Mouse (Mus musculus): ENCODE measurements at regions not wholly inside any gene's neighbourhood (a gene's known extent, or its start where the extent isn't known, plus 50 kb on each side); places are given as distances from the start of the nearest gene placed in this dataset.

- no peaks in the 10 kb centered on the region for H3K9me3 ChIP-seq (replicated peaks; ENCODE audit: control insufficient read depth, insufficient read depth, low read length, poor library complexity, severe bottlenecking)
- no peaks in the 10 kb centered on the region for H3K4me1 ChIP-seq (ENCODE audit: control insufficient read depth, insufficient read depth, low read length)
- TF ChIP-seq POLR2A (IDR thresholded peaks at IDR 0.05; ENCODE audit: insufficient read depth, low read length) = no peak
- TF ChIP-seq CTCF (IDR thresholded peaks at IDR 0.05; ENCODE audit: low read depth, low read length) = no peak
- H3K27me3 ChIP-seq (ENCODE audit: control insufficient read depth, insufficient read depth, low read length, poor library complexity, severe bottlenecking) = no peaks in the 10 kb centered on the region
- no peak overlapping the region for H3K4me3 ChIP-seq (ENCODE audit: low read depth, low read length)
- no peaks in the 10 kb centered on the region for H3K36me3 ChIP-seq (ENCODE audit: control insufficient read depth, insufficient read depth, low read length, poor library complexity, severe bottlenecking)
- H3K9ac ChIP-seq (ENCODE audit: low read depth, poor library complexity, severe bottlenecking) = no peak overlapping the region
- H3K27ac ChIP-seq (ENCODE audit: insufficient read depth, low read length) = no peak overlapping the region
Observed at GRCm38 (mm10) chr10:17630861-17631581, 92.0 kb upstream of the Cited2 start.

- Histone ChIP-seq H3K4me1 (ENCODE audit: control insufficient read depth, insufficient read depth, low read length) (no peaks in the 10 kb centered on the region), H3K27ac (ENCODE audit: insufficient read depth, low read length) (no peak overlapping the region), H3K4me3 (ENCODE audit: low read depth, low read length) (no peak overlapping the region), H3K9ac (ENCODE audit: low read depth, poor library complexity, severe bottlenecking) (no peak overlapping the region), H3K36me3 (ENCODE audit: control insufficient read depth, insufficient read depth, low read length, poor library complexity, severe bottlenecking) (no peaks in the 10 kb centered on the region), H3K9me3 (replicated peaks; ENCODE audit: control insufficient read depth, insufficient read depth, low read length, poor library complexity, severe bottlenecking) (no peaks in the 10 kb centered on the region), H3K27me3 (ENCODE audit: control insufficient read depth, insufficient read depth, low read length, poor library complexity, severe bottlenecking) (no peaks in the 10 kb centered on the region)
- no peak for TF ChIP-seq CTCF (IDR thresholded peaks at IDR 0.05; ENCODE audit: low read depth, low read length)
Observed at GRCm38 (mm10) chr10:17631817-17632216, 91.2 kb upstream of the Cited2 start.

- Histone ChIP-seq H3K36me3 (ENCODE audit: control insufficient read depth, insufficient read depth, low read length, poor library complexity, severe bottlenecking) (no peaks in the 10 kb centered on the region), H3K9ac (ENCODE audit: low read depth, poor library complexity, severe bottlenecking) (no peak overlapping the region), H3K9me3 (replicated peaks; ENCODE audit: control insufficient read depth, insufficient read depth, low read length, poor library complexity, severe bottlenecking) (no peaks in the 10 kb centered on the region), H3K4me3 (ENCODE audit: low read depth, low read length) (no peak overlapping the region), H3K4me1 (ENCODE audit: control insufficient read depth, insufficient read depth, low read length) (no peaks in the 10 kb centered on the region), H3K27ac (ENCODE audit: insufficient read depth, low read length) (no peak overlapping the region), H3K27me3 (ENCODE audit: control insufficient read depth, insufficient read depth, low read length, poor library complexity, severe bottlenecking) (no peaks in the 10 kb centered on the region)
- TF ChIP-seq POLR2A (IDR thresholded peaks at IDR 0.05; ENCODE audit: insufficient read depth, low read length) = no peak
- TF ChIP-seq EP300 (IDR thresholded peaks at IDR 0.05; ENCODE audit: insufficient read depth, low read depth, low read length) = no peak
- no peak for TF ChIP-seq CTCF (IDR thresholded peaks at IDR 0.05; ENCODE audit: low read depth, low read length)
Observed at GRCm38 (mm10) chr10:17632959-17633674, 89.9 kb upstream of the Cited2 start.

GRCm38 (mm10) chr10:17645363-17645762 lies 77.7 kb upstream of the Cited2 start:
- Histone ChIP-seq H3K4me1 (ENCODE audit: control insufficient read depth, insufficient read depth, low read length) (no peaks in the 10 kb centered on the region), H3K9ac (ENCODE audit: low read depth, poor library complexity, severe bottlenecking) (no peak overlapping the region), H3K4me3 (ENCODE audit: low read depth, low read length) (no peak overlapping the region), H3K36me3 (ENCODE audit: control insufficient read depth, insufficient read depth, low read length, poor library complexity, severe bottlenecking) (no peaks in the 10 kb centered on the region), H3K27ac (ENCODE audit: insufficient read depth, low read length) (no peak overlapping the region), H3K9me3 (replicated peaks; ENCODE audit: control insufficient read depth, insufficient read depth, low read length, poor library complexity, severe bottlenecking) (no peaks in the 10 kb centered on the region), H3K27me3 (ENCODE audit: control insufficient read depth, insufficient read depth, low read length, poor library complexity, severe bottlenecking) (no peaks in the 10 kb centered on the region)
- TF ChIP-seq POLR2A (IDR thresholded peaks at IDR 0.05; ENCODE audit: insufficient read depth, low read length) (no peak), CTCF (IDR thresholded peaks at IDR 0.05; ENCODE audit: low read depth, low read length) (no peak), EP300 (IDR thresholded peaks at IDR 0.05; ENCODE audit: insufficient read depth, low read depth, low read length) (no peak)

- Histone ChIP-seq H3K27me3 (ENCODE audit: control insufficient read depth, insufficient read depth, low read length, poor library complexity, severe bottlenecking) (no peaks in the 10 kb centered on the region), H3K36me3 (ENCODE audit: control insufficient read depth, insufficient read depth, low read length, poor library complexity, severe bottlenecking) (no peaks in the 10 kb centered on the region), H3K4me1 (ENCODE audit: control insufficient read depth, insufficient read depth, low read length) (no peaks in the 10 kb centered on the region), H3K27ac (ENCODE audit: insufficient read depth, low read length) (no peak overlapping the region), H3K4me3 (ENCODE audit: low read depth, low read length) (no peak overlapping the region), H3K9ac (ENCODE audit: low read depth, poor library complexity, severe bottlenecking) (no peak overlapping the region), H3K9me3 (replicated peaks; ENCODE audit: control insufficient read depth, insufficient read depth, low read length, poor library complexity, severe bottlenecking) (no peaks in the 10 kb centered on the region)
- TF ChIP-seq EP300 (IDR thresholded peaks at IDR 0.05; ENCODE audit: insufficient read depth, low read depth, low read length) (no peak), POLR2A (IDR thresholded peaks at IDR 0.05; ENCODE audit: insufficient read depth, low read length) (no peak), CTCF (IDR thresholded peaks at IDR 0.05; ENCODE audit: low read depth, low read length) (no peak)
Observed at GRCm38 (mm10) chr10:17646391-17646790, 76.6 kb upstream of the Cited2 start.

- Histone ChIP-seq H3K4me1 (ENCODE audit: control insufficient read depth, insufficient read depth, low read length) (no peaks in the 10 kb centered on the region), H3K9ac (ENCODE audit: low read depth, poor library complexity, severe bottlenecking) (no peak overlapping the region), H3K27ac (ENCODE audit: insufficient read depth, low read length) (no peak overlapping the region), H3K4me3 (ENCODE audit: low read depth, low read length) (no peak overlapping the region), H3K27me3 (ENCODE audit: control insufficient read depth, insufficient read depth, low read length, poor library complexity, severe bottlenecking) (no peaks in the 10 kb centered on the region), H3K9me3 (replicated peaks; ENCODE audit: control insufficient read depth, insufficient read depth, low read length, poor library complexity, severe bottlenecking) (no peaks in the 10 kb centered on the region), H3K36me3 (ENCODE audit: control insufficient read depth, insufficient read depth, low read length, poor library complexity, severe bottlenecking) (no peaks in the 10 kb centered on the region)
- TF ChIP-seq EP300 (IDR thresholded peaks at IDR 0.05; ENCODE audit: insufficient read depth, low read depth, low read length) (no peak), POLR2A (IDR thresholded peaks at IDR 0.05; ENCODE audit: insufficient read depth, low read length) (no peak), CTCF (IDR thresholded peaks at IDR 0.05; ENCODE audit: low read depth, low read length) (no peak)
Observed at GRCm38 (mm10) chr10:17648077-17648476, 74.9 kb upstream of the Cited2 start.

All from ES-Bruce4 (cell line).